Mouse (Mus musculus) embryonic facial prominence, embryonic 14.5 days (tissue): Measurements from ENCODE around the gene Hhat. TPM values are rescaled to one million over a fixed set of nuclear protein-coding genes. Genes with fewer than 3 reads are reported as not detected.

Experiments used
- ATAC-seq: fragments of 200-750 bp; cut with Nextera tagmentation; 2 replicates; pipeline ENCODE4 v1.8.0; 2017; ENCODE audit warnings: low read depth, moderate number of reproducible peaks, moderate TSS enrichment
- DNase-seq: peaks from one replicate; pipeline ENCODE4 v3.0.0-alpha.2; 2015; ENCODE audit warnings: low spot score
- H3K27ac ChIP-seq: fragments of 300-500 bp; sonication (generic); replicated peaks from 2 replicates; pipeline ENCODE4 v1.5.1; 2014; ENCODE audit warnings: low read depth, mild to moderate bottlenecking, low read length, moderate library complexity
- H3K27me3 ChIP-seq: fragments of 300-500 bp; sonication (generic); replicated peaks from 2 replicates; pipeline ENCODE4 v1.6.1; 2014; ENCODE audit warnings: low read length; ENCODE audit not compliant: control insufficient read depth, insufficient read depth
- H3K36me3 ChIP-seq: fragments of 300-500 bp; sonication (generic); 2 replicates; pipeline ENCODE4 v1.6.1; 2014; ENCODE audit warnings: low read length, mixed read lengths; ENCODE audit not compliant: control insufficient read depth, insufficient read depth
- H3K4me1 ChIP-seq: fragments of 300-500 bp; sonication (generic); 2 replicates; pipeline ENCODE4 v1.6.1; 2014; ENCODE audit warnings: antibody characterized with exemption, low read length; ENCODE audit not compliant: control insufficient read depth, insufficient read depth
- H3K4me2 ChIP-seq: fragments of 300-500 bp; sonication (generic); 2 replicates; pipeline ENCODE4 v1.6.1; 2014; ENCODE audit warnings: low read depth, mild to moderate bottlenecking, low read length, moderate library complexity, mixed read lengths
- H3K4me3 ChIP-seq: fragments of 300-500 bp; sonication (generic); 2 replicates; pipeline ENCODE4 v1.5.1; 2014; ENCODE audit warnings: low read depth, mild to moderate bottlenecking, low read length
- H3K9ac ChIP-seq: fragments of 300-500 bp; sonication (generic); 2 replicates; pipeline ENCODE4 v1.6.1; 2014; ENCODE audit warnings: low read depth, mild to moderate bottlenecking, low read length, moderate library complexity, mixed read lengths
- H3K9me3 ChIP-seq: fragments of 300-500 bp; sonication (generic); 2 replicates; pipeline ENCODE4 v1.6.1; 2016; ENCODE audit warnings: low read length; ENCODE audit not compliant: control insufficient read depth
- WGBS: fragments of 180-500 bp; shearing (Covaris S2); extraction: QIAGEN DNeasy Blood & Tissue Kit; methylation state at CpG from one replicate; pipeline ENCODE4 v1.1.7; 2014; 5-methylcytosine and 5-hydroxymethylcytosine counted together
- polyA plus RNA-seq: library from polyadenylated mRNA; unstranded; fragments of >200 nt; fragmentation: Nextera tagmentation; extraction: Ambion mirVana; gene quantifications from 2 replicates; pipeline ENCODE4 v1.2.1, GENCODE M21; 2014

Gene Hhat
- polyA plus RNA-seq, 1 experiment from 2014 or later = 9.3 TPM

DNA sequence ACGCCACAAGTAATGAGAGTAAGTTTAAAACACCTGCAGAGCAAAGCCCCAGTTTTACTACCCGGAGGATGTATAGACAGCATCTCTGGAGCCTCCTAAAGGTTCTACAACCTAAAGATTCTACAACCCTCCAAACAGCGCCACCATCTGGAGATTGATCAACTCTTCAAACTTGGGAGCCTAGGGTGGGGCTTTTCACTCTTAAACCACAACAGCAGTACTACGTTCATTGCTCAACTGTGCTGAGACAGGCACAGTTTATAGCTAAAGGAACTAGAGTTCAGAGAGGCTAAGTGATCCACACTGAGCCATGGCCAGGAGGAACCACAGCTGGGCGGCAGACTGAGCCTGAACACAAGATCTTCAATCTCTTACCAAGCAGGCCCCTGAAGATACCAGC, 107.9 kb downstream of the Hhat start:
- Histone ChIP-seq H3K27me3 (no peaks in the 10 kb centered on the region), H3K36me3 (0 out of 2 replicates have a peak, but pooled peaks cover 6% of the 10 kb centered on the region), H3K4me3 (no peak overlapping the region), H3K27ac (no peak overlapping the region), H3K4me2 (no peak overlapping the region), H3K9ac (no peak overlapping the region), H3K9me3 (peaks cover 10% of the 10 kb centered on the region; the same call in 1 of the 2 replicates), H3K4me1 (no peaks in the 10 kb centered on the region)
- DNase-seq = no peak
- ATAC-seq = no peak
- 71% methylated on average over 5 of the region's 5 CpGs for WGBS

DNA sequence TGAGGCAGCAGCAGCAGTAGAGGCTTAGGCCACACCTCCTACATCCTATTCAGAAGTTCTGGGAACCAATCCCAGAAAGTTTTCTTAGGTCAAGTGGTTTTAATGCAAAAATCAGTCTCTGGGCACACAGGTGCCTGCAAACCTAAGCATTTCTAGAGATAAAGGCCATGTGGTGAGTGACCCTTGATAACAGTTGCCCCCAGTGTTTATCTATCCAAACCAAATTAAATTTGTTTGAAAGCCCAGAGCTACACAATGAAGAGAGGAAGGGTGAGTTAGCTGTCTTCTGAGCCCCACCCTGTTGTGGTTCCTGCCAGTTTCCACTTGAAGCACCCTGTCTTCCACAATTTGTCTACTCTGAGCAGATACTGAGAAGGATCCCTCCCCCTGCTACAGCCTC, 109.4 kb downstream of the Hhat start:
- Histone ChIP-seq H3K9me3 (peaks cover 10% of the 10 kb centered on the region; the same call in 1 of the 2 replicates), H3K4me3 (no peak overlapping the region), H3K4me1 (no peaks in the 10 kb centered on the region), H3K27ac (no peak overlapping the region), H3K36me3 (0 out of 2 replicates have a peak, but pooled peaks cover 6% of the 10 kb centered on the region), H3K27me3 (no peaks in the 10 kb centered on the region), H3K9ac (no peak overlapping the region), H3K4me2 (no peak overlapping the region)
- no peak for ATAC-seq
- no peak for DNase-seq

DNA sequence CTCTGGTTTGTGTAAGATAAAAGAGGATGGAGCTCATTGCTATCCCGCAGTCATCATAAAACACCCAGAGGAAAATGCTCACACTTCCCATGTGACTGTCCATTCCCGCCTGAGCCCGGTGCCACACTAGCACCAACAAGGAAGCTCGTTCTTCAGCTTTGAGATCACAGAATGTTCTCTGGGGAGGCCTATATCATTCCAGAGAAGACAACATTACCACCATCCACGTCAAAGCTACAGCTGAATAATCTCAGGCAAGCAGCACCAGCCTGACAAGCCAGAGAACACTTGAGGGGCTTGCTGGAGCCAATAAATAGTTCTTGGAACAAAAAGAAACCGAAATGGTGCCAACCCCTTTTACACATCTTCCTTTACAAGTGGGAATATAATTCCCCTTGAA, 113.6 kb downstream of the Hhat start:
- no peak for DNase-seq
- 80% methylated on average over 6 of the region's 6 CpGs for WGBS

DNA sequence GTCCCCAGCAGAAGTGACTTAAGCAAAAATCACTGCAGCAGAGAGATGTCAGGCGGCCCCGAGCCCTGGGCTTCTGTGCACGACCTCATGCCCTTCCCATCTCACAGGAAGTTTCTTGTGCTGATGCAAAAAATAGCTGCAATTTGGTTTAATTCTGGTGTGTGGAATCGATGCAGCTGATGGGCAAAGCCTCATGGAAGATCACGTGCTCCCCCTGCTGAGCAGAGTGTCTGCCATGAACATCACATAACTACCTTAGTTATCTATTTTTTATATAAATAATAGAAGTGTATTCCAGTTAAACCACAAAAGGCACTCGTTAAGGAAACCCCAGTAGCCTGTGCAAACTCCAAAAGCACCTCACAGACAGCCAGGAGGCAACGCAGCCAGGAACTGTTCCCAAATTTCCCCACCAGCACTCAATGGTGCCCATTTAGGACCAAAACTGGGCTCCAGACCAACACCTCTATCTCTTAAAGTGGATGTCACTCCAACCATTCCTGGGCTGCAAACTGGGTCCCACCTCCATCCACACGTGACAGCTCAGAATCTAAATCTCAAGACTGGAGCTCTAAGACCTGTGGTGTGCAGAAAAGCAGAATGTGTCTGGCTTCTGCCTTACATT, 118.9 kb downstream of the Hhat start:
- no peaks in the 10 kb centered on the region for H3K36me3 ChIP-seq
- no peak overlapping the region for H3K9ac ChIP-seq
- H3K27ac ChIP-seq = no peak overlapping the region
- no peaks in the 10 kb centered on the region for H3K9me3 ChIP-seq
- no peaks in the 10 kb centered on the region for H3K27me3 ChIP-seq
- H3K4me2 ChIP-seq = no peak overlapping the region
- no peak for DNase-seq
- no peak overlapping the region for H3K4me3 ChIP-seq
- no peak for ATAC-seq
- H3K4me1 ChIP-seq = no peaks in the 10 kb centered on the region
- WGBS = 52% methylated on average over 8 of the region's 8 CpGs

More for the DNA sequence above, 113.6 kb downstream of the Hhat start:
- ATAC-seq = no peak
- Histone ChIP-seq H3K36me3 (0 out of 2 replicates have a peak, but pooled peaks cover 6% of the 10 kb centered on the region), H3K27me3 (no peaks in the 10 kb centered on the region), H3K4me1 (no peaks in the 10 kb centered on the region), H3K4me3 (no peak overlapping the region), H3K9me3 (peaks cover 10% of the 10 kb centered on the region; the same call in 1 of the 2 replicates), H3K27ac (no peak overlapping the region), H3K9ac (no peak overlapping the region), H3K4me2 (no peak overlapping the region)

DNA sequence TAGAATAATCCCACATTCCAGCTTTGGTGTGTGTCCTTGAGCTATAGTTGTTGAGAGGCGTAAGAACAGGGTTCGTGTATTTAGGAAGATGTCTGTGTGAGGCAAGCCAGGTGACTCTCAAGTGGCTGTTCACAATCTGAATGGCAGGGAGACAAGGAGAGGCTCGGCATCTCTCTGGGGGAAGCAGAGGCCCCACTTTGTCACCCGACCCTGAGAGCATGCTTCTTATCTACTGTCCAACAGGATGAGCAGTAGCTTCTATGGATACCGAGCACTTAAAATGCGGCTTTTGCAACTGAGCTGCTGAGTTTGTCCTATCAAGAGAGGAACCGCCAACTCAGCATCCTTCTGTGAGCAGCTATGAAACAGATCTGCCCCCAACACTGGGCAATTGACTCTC, 120.4 kb downstream of the Hhat start:
- WGBS = 82% methylated on average over 7 of the region's 7 CpGs
- ATAC-seq = no peak

GRCm38 (mm10) chr1:192650023-192650422, 121.0 kb downstream of the Hhat start:
- H3K9ac ChIP-seq = no peak overlapping the region
- no peaks in the 10 kb centered on the region for H3K27me3 ChIP-seq
- H3K4me3 ChIP-seq = no peak overlapping the region
- no peaks in the 10 kb centered on the region for H3K4me1 ChIP-seq
- ATAC-seq (no peak), DNase-seq (no peak)
- H3K9me3 ChIP-seq = no peaks in the 10 kb centered on the region
- no peak overlapping the region for H3K27ac ChIP-seq
- no peak overlapping the region for H3K4me2 ChIP-seq
- WGBS = 79% methylated on average over 4 of the region's 4 CpGs
- H3K36me3 ChIP-seq = no peaks in the 10 kb centered on the region

More for the DNA sequence above, 120.4 kb downstream of the Hhat start:
- no peaks in the 10 kb centered on the region for H3K9me3 ChIP-seq
- no peaks in the 10 kb centered on the region for H3K27me3 ChIP-seq
- no peak for DNase-seq
- H3K27ac ChIP-seq = no peak overlapping the region
- no peak overlapping the region for H3K4me2 ChIP-seq
- H3K4me3 ChIP-seq = no peak overlapping the region
- no peaks in the 10 kb centered on the region for H3K36me3 ChIP-seq
- H3K9ac ChIP-seq = no peak overlapping the region
- H3K4me1 ChIP-seq = no peaks in the 10 kb centered on the region

DNA sequence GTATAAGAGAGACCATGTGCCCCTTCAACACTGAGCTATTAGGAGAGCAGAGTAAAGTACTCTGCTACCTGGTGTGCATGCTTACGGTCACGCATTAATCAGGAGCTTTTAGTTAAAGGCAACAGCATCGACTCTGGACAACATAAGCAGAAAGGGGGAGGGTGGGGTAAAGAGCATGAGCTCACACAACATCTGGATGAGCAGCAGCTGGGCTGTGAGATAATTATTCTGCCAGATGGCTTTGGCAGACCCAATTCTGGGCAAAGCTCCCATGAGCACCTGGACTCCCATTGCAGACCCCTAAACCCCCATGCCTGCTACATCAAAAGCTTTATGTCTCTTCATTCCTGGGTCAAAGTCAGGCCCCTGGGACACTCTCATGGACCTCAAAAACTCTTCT, 121.8 kb downstream of the Hhat start:
- H3K9ac ChIP-seq = no peak overlapping the region
- ATAC-seq (peak; percentile 41; the same call in 1 of the 2 replicates), DNase-seq (peak; percentile 40)
- no peaks in the 10 kb centered on the region for H3K9me3 ChIP-seq
- no peak overlapping the region for H3K27ac ChIP-seq
- no peak overlapping the region for H3K4me3 ChIP-seq
- no peak overlapping the region for H3K4me2 ChIP-seq
- no peaks in the 10 kb centered on the region for H3K4me1 ChIP-seq
- H3K36me3 ChIP-seq = no peaks in the 10 kb centered on the region
- 51% methylated on average over 3 of the region's 3 CpGs for WGBS
- no peaks in the 10 kb centered on the region for H3K27me3 ChIP-seq

DNA sequence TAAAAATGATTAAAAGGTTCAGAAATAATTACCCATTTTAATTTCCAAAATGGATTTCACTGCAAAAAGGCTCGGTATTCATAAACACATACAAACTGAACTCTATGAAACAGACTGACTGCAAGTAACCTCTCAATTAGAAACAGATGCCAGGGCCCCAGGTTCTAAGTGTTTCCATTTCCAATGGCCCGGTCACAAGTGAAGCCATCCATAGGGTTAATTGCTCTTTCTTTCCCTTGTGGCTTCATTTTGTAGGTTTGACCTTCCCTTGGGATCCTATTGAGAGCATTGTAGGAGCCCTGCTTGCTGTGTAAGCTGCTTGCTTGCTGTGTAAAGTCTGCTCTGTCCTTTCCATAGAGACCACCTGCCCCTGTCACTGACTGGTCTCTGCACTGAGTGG, 123.7 kb downstream of the Hhat start:
- Histone ChIP-seq H3K4me3 (no peak overlapping the region), H3K27me3 (no peaks in the 10 kb centered on the region), H3K4me1 (no peaks in the 10 kb centered on the region), H3K27ac (no peak overlapping the region), H3K4me2 (no peak overlapping the region), H3K36me3 (no peaks in the 10 kb centered on the region), H3K9me3 (no peaks in the 10 kb centered on the region), H3K9ac (no peak overlapping the region)
- DNase-seq (no peak), ATAC-seq (no peak)
- WGBS = 30% methylated on average over 2 of the region's 2 CpGs

DNA sequence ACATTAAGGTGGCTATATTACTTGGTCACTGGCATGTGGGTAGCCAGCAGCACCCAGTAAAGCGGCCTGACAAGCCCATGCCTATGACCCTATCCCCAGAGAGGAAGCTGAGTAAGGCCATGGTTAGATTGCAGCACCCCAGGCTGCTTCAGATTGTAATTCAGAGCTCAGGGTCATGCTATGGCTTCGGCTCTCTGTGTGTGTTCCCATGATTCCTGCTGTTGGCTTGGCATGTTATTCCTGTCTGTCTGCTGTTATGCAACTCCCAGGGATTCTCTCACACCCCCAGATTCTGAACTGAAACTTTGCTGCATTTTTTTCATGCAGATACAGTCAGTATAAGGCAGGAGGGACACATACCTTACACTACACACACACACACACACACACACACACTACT, 128.9 kb downstream of the Hhat start:
- Histone ChIP-seq H3K36me3 (no peaks in the 10 kb centered on the region), H3K9ac (no peak overlapping the region), H3K9me3 (no peaks in the 10 kb centered on the region), H3K4me2 (no peak overlapping the region), H3K4me1 (no peaks in the 10 kb centered on the region), H3K4me3 (no peak overlapping the region), H3K27me3 (no peaks in the 10 kb centered on the region), H3K27ac (no peak overlapping the region)
- 71% methylated on average over 2 of the region's 2 CpGs for WGBS
- DNase-seq = no peak
- no peak for ATAC-seq
